Mouse (Mus musculus) limb, embryonic 10.5 days (tissue): ENCODE results near the gene Guca2b. TPM values are rescaled to one million over a fixed set of nuclear protein-coding genes. Genes with fewer than 3 reads are reported as not detected.
A peak's percentile ranks its signal among the peaks of the same experiment; 100 is the strongest.

Experiments
- DNase-seq: peaks from one replicate; pipeline ENCODE4 v3.0.0-alpha.2; 2017; ENCODE audit warnings: low spot score
- H3K27ac ChIP-seq: fragments of 300-500 bp; sonication (generic); 2 replicates; pipeline ENCODE4 v1.5.1; 2016; ENCODE audit warnings: mild to moderate bottlenecking
- H3K27me3 ChIP-seq: fragments of 300-500 bp; sonication (generic); 2 replicates; pipeline ENCODE4 v1.6.1; 2016; ENCODE audit warnings: low read depth, mild to moderate bottlenecking; ENCODE audit not compliant: poor library complexity, severe bottlenecking
- H3K36me3 ChIP-seq: fragments of 300-500 bp; sonication (generic); 2 replicates; pipeline ENCODE4 v1.6.1; 2016; ENCODE audit warnings: mild to moderate bottlenecking, moderate library complexity
- H3K4me1 ChIP-seq: fragments of 300-500 bp; sonication (generic); 2 replicates; pipeline ENCODE4 v1.6.1; 2016
- H3K4me3 ChIP-seq: fragments of 300-500 bp; sonication (generic); 2 replicates; pipeline ENCODE4 v1.5.1; 2016; ENCODE audit warnings: mild to moderate bottlenecking, moderate library complexity
- H3K9me3 ChIP-seq: fragments of 300-500 bp; sonication (generic); replicated peaks from 2 replicates; pipeline ENCODE4 v1.6.1; 2016; ENCODE audit warnings: mild to moderate bottlenecking
- WGBS: fragments of 180-500 bp; shearing (Covaris S2); methylation state at CpG from one replicate; pipeline ENCODE4 v1.1.7; 2016; 5-methylcytosine and 5-hydroxymethylcytosine counted together
- polyA plus RNA-seq: library from polyadenylated mRNA; unstranded; fragments of >200 nt; fragmentation: Nextera tagmentation; extraction: Ambion mirVana; gene quantifications from 2 replicates; pipeline ENCODE4 v1.2.1, GENCODE M21; 2016

Gene Guca2b
- polyA plus RNA-seq, 1 experiment from 2014 or later, result not detected

DNA sequence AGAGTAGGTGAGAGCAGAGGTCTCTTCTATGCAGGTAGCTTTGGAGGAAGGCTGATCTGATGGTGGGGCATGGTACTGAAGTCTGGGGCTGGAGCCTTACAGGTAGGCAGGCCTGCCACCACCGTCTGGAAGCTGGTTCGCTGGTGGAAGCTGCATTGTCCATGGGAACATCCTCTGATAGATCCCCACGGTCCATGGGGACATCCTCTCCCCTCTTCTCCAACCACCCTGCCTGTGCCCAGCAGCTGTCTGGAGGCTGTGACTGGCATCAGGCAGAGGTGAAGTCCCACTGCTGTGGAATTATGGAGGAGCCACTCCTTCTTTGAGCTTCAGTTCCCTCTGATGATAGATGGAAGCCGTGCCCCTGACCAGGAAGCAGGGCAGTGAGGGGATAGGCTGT, 9.8 kb upstream of the Guca2b start:
- H3K9me3 ChIP-seq, result no peaks in the 10 kb centered on the region
- no peaks in the 10 kb centered on the region for H3K27me3 ChIP-seq
- no peak overlapping the region for H3K27ac ChIP-seq
- H3K4me1 ChIP-seq, result no peaks in the 10 kb centered on the region
- H3K4me3 ChIP-seq, result no peak overlapping the region
- no peaks in the 10 kb centered on the region for H3K36me3 ChIP-seq
- DNase-seq, result no peak
- WGBS, result 82% methylated on average over 4 of the region's 4 CpGs

DNA sequence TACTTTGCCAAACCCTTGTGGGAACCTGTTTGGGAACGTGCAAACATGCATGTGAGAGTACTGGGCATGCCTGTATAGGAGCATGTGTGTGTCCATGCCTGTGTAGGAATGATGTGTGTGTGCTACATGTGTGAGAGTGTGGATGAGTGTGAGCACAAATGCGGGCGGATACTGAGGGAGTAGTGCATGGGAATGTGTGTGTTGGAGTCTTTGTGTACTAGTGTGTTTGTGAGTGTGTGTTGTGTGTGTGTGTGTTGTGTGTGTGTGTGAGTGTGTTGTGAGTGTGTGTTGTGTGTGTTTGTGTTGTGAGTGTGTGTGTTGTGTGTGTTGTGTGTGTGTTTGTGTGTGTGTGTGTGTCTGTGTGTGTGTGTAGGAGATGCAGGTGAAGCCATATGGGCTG, 9.4 kb upstream of the Guca2b start:
- Histone ChIP-seq H3K36me3 (no peaks in the 10 kb centered on the region), H3K27ac (no peak overlapping the region), H3K4me3 (no peak overlapping the region), H3K27me3 (no peaks in the 10 kb centered on the region), H3K4me1 (no peaks in the 10 kb centered on the region), H3K9me3 (no peaks in the 10 kb centered on the region)
- 88% methylated on average over 3 of the region's 3 CpGs for WGBS
- DNase-seq, result no peak

DNA sequence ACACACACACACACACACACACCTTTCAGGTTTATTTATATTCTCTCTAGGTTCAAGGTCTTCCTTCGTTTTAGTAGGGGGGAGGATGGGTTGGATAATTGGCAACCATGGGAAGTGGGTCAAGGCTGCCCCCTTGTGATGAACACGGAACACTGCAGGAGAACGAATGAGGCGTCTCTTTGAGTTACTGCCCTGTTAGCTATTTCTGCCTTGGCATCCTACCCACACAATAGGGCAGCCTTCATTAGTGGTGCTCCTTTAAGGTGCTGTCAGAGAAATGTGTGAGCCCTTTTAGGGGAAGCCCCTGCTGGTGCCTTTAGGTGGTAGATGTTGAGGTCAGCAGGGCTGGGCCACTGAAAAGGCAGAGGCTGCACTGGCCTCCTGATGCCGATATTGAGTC, 8.7 kb upstream of the Guca2b start:
- H3K36me3 ChIP-seq, result no peaks in the 10 kb centered on the region
- peak; percentile 53 for DNase-seq
- H3K27ac ChIP-seq, result no peak overlapping the region
- H3K9me3 ChIP-seq, result no peaks in the 10 kb centered on the region
- H3K4me1 ChIP-seq, result no peaks in the 10 kb centered on the region
- no peak overlapping the region for H3K4me3 ChIP-seq
- 27% methylated on average over 5 of the region's 5 CpGs for WGBS
- no peaks in the 10 kb centered on the region for H3K27me3 ChIP-seq

DNA sequence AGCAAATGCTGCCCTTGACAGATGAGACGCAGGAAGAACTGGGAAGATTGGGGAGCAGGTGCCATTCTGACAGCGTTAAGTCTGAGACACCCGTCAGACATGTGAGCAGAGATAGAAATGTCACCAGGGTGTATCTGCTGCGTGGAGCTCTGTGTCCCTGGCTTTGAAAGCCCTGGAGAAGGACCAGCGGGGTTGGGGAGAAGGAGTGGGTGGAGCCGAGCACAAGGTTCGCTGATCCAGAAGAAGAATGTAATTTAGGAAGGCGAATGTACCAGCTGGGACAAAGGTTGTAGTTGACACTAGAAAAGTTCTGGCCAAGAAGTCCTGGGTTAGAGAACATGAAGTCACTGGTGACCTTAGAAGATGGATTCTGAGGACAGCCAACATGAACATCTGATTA, 7.4 kb upstream of the Guca2b start:
- Histone ChIP-seq H3K9me3 (no peaks in the 10 kb centered on the region), H3K27me3 (no peaks in the 10 kb centered on the region), H3K4me1 (no peaks in the 10 kb centered on the region), H3K27ac (no peak overlapping the region), H3K36me3 (no peaks in the 10 kb centered on the region), H3K4me3 (no peak overlapping the region)
- 69% methylated on average over 8 of the region's 8 CpGs for WGBS
- DNase-seq, result no peak

DNA sequence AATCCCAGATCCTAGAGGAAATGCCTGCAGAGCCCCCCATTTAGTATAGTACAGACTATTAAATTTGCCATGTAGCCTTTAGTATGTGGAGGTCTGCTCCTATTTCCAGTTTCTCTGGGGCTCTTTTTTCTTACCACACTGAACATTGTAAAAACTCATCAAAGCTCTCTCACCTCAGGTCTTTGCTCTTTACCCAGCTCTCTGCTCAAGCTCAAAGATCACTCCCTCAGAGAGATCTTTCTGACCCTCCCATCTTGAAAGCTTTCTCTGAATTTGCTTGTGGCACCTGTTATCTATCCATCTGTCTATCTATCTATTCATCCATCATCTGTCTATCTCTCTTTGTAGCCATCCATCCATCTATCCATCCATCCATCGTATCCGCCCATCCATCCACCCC, 6.4 kb upstream of the Guca2b start:
- no peak overlapping the region for H3K4me3 ChIP-seq
- DNase-seq, result no peak
- H3K4me1 ChIP-seq, result no peaks in the 10 kb centered on the region
- no peaks in the 10 kb centered on the region for H3K27me3 ChIP-seq
- H3K9me3 ChIP-seq, result no peaks in the 10 kb centered on the region
- WGBS, result 87% methylated on average over 2 of the region's 2 CpGs
- H3K27ac ChIP-seq, result no peak overlapping the region
- no peaks in the 10 kb centered on the region for H3K36me3 ChIP-seq

DNA sequence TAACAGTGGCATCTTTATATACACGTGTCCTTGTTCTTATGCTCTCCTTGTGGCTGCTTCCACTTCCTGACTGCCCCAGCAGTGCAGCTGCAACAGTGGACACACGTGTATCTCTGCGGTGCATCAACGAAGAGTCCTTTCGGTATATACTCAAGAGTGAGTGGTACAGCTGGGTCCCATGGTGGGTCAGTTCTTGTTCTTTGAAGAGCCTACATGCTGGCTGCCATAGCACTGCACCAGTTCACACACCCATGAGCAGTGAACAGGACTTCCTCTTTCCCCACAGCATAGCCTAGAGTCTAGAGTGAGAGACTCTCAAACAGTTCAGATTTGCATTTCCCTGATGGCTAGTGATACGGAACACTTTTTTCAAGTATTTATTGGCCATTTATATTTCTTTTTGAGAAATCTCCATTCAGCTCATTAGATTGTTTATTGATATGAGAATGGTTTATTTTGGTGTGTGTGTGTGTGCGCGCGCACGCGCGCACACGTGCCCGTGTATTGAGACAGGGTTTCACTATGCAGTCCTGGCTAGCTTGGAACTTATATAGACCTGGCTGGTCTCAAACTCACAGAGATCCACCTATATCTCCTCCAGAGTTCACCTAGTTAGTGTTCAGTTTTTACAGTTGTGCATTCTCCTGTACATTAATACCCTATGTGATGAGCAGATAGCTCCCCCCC, 4.8 kb upstream of the Guca2b start:
- H3K4me1 ChIP-seq, result no peaks in the 10 kb centered on the region

DNA sequence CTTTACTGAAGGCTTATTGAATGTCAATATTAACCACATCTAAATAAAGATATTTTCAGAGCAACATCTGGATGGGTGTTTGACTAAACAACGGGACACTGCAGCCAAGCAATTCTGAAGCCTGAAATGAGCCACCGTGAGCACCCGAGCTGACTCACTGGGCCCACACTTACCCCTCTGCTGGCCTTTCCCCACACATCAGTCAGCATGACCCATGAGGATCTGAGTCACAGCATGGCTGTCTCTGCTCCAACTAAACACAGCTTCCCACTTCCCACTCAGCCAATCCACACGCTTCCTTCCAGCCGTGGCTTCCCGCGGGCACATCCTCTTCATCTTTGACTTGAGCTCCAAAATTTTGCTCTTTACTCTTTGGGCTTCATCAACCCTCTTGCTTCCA, 4.2 kb upstream of the Guca2b start:
- H3K4me1 ChIP-seq, result no peaks in the 10 kb centered on the region

More for the DNA sequence above, 4.8 kb upstream of the Guca2b start:
- Histone ChIP-seq H3K27me3 (no peaks in the 10 kb centered on the region), H3K9me3 (no peaks in the 10 kb centered on the region), H3K4me3 (no peak overlapping the region), H3K36me3 (no peaks in the 10 kb centered on the region), H3K27ac (no peak overlapping the region)
- no peak for DNase-seq
- 96% methylated on average over 14 of the region's 14 CpGs for WGBS

DNA sequence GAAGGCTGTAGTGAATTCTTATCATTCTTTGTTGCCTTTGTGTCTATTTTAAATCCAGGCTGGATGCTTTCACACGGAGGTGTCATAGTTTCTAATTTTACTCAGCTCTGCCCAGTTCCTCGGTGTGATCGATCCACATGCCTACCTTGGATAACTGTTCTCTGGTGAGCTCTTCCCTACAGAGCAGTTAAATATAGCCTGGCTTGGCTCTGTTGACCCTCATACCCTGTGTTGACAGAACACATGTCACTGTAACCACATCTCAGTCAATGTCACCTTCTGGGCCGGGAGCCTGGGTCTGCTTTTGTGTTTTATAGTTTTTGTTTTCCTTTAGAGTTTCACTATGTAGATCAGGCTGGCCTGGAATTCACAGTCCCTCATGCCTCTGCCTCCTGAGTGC, 3.4 kb upstream of the Guca2b start:
- H3K36me3 ChIP-seq, result no peaks in the 10 kb centered on the region
- no peaks in the 10 kb centered on the region for H3K9me3 ChIP-seq
- no peak overlapping the region for H3K27ac ChIP-seq
- no peaks in the 10 kb centered on the region for H3K27me3 ChIP-seq
- no peak overlapping the region for H3K4me3 ChIP-seq
- no peak for DNase-seq
- no peaks in the 10 kb centered on the region for H3K4me1 ChIP-seq
- WGBS, result 88% methylated on average over 4 of the region's 4 CpGs

More for the DNA sequence above, 4.2 kb upstream of the Guca2b start:
- Histone ChIP-seq H3K36me3 (no peaks in the 10 kb centered on the region), H3K27me3 (no peaks in the 10 kb centered on the region), H3K27ac (no peak overlapping the region), H3K4me3 (no peak overlapping the region), H3K9me3 (no peaks in the 10 kb centered on the region)
- DNase-seq, result no peak
- WGBS, result 90% methylated on average over 7 of the region's 7 CpGs

DNA sequence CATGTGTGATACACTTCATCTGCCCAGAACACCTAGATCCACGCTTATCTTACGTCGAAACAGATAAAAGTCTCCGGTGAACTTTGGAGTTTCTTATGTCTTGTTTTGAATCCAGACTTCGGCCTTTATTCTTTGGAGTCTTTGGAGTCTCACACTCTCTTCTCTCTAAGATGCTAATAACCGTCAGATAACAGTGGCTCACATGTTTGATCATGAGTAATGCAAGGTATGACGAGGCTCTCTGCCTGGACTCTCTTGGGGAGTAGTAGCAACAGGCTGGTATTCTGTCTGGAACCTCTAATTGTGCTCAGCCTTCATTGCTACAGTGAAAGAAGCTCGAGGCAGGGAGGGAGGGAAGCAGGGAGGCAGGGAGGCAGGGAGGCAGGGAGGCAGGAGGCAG, 1.3 kb upstream of the Guca2b start:
- WGBS, result 87% methylated on average over 8 of the region's 8 CpGs
- no peaks in the 10 kb centered on the region for H3K36me3 ChIP-seq
- no peak for DNase-seq
- no peak overlapping the region for H3K4me3 ChIP-seq
- H3K27me3 ChIP-seq, result no peaks in the 10 kb centered on the region
- H3K4me1 ChIP-seq, result no peaks in the 10 kb centered on the region
- no peaks in the 10 kb centered on the region for H3K9me3 ChIP-seq
- H3K27ac ChIP-seq, result no peak overlapping the region

DNA sequence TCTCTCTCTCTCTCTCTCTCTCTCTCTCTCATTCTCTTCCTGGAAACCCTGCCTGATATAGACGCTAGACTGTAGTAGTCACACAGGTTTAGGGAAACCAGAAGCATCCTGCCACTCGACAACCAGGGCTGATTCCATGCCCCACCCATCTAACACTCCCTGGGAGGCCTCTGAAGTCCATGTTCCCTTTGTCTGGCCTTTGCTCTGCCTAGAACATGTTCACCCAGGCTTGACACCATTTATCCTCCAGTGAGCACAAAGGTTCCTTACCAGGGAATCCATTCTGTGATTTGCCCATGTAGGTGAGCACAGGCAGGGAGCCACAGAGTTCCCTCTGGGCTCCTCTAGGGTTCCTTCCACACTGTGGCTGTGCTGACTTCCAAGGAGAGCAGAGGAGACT, 508 bp downstream of the Guca2b start:
- no peak overlapping the region for H3K27ac ChIP-seq
- no peaks in the 10 kb centered on the region for H3K36me3 ChIP-seq
- H3K4me1 ChIP-seq, result no peaks in the 10 kb centered on the region
- no peak for DNase-seq
- WGBS, result 70% methylated on average over 1 of the region's 2 CpGs
- no peaks in the 10 kb centered on the region for H3K27me3 ChIP-seq
- H3K4me3 ChIP-seq, result no peak overlapping the region
- no peaks in the 10 kb centered on the region for H3K9me3 ChIP-seq

DNA sequence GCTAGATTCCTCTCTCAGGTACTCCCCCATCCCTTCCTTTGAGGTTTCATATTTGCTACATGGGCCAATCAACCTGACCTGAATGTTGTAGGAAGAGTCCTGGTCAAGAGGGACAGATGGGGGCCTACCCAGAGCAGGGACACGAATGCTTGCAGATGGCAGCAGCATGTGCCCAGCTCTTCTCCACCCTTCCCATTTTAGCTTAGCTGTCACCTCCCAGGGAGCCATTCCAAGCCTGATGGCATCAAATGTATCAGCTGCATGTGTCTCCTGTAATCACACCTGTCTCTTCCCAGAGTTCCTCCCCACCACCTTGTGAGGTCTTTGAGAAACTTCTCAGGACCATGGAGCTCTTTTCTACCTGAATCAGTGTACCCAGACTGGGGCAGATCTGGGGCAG, 1.7 kb downstream of the Guca2b start:
- WGBS, result 91% methylated on average over 1 of the region's 1 CpGs
- no peak for DNase-seq

DNA sequence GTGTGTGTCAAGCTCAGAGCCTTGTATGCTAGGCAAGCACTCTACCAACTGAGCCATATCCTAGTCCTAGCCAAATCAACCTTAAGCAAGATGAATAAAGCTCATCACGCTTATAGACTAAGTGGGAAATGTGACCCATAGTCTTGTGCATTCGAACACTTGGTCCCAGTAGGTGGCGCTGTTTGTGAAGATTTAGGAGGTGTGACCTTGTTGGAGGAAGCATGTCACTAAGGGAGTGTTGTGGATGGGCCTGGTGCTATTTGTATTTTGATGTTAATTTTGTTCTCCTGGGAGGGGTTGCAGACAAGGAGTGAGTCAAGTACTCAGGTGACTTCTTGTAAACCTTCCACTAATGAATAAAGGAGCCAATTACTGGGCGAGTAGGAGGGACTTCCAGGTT, 16.1 kb downstream of the Guca2b start:
- Histone ChIP-seq H3K4me1 (0 out of 2 replicates have a peak, but pooled peaks cover 4% of the 10 kb centered on the region), H3K9me3 (no peaks in the 10 kb centered on the region), H3K4me3 (no peak overlapping the region), H3K27me3 (no peaks in the 10 kb centered on the region), H3K36me3 (no peaks in the 10 kb centered on the region), H3K27ac (no peak overlapping the region)
- DNase-seq, result no peak
- 81% methylated on average over 4 of the region's 4 CpGs for WGBS

More for the DNA sequence above, 1.7 kb downstream of the Guca2b start:
- peaks cover 3% of the 10 kb centered on the region; the same call in 1 of the 2 replicates for H3K9me3 ChIP-seq
- no peaks in the 10 kb centered on the region for H3K27me3 ChIP-seq
- H3K4me3 ChIP-seq, result no peak overlapping the region
- H3K36me3 ChIP-seq, result no peaks in the 10 kb centered on the region
- no peak overlapping the region for H3K27ac ChIP-seq
- no peaks in the 10 kb centered on the region for H3K4me1 ChIP-seq

DNA sequence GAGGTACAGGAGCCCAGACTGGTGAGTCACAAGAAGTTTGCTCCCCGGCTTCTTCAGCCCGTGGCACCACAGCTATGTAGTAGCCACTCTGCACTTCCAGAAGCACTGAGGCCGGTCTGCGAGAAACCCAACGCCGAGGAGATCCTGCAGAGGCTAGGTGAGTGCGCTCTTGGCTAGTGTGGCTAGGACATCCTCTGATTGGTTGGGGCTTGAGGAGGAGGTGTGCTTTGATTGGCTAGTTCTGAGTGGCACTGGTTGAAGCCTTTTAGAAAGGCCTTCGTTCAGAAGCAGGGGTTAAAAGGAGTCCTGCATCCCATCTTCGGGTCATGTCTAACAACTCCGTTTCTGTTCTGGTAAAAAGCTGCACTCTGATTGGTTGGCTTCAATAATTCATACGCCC, 20.1 kb downstream of the Guca2b start:
- no peak for DNase-seq
- H3K36me3 ChIP-seq, result no peaks in the 10 kb centered on the region
- no peak overlapping the region for H3K4me3 ChIP-seq
- H3K27ac ChIP-seq, result no peak overlapping the region
- no peaks in the 10 kb centered on the region for H3K27me3 ChIP-seq
- peaks cover 13% of the 10 kb centered on the region; the same call in 1 of the 2 replicates for H3K4me1 ChIP-seq
- H3K9me3 ChIP-seq, result no peaks in the 10 kb centered on the region
- WGBS, result 62% methylated on average over 11 of the region's 11 CpGs

DNA sequence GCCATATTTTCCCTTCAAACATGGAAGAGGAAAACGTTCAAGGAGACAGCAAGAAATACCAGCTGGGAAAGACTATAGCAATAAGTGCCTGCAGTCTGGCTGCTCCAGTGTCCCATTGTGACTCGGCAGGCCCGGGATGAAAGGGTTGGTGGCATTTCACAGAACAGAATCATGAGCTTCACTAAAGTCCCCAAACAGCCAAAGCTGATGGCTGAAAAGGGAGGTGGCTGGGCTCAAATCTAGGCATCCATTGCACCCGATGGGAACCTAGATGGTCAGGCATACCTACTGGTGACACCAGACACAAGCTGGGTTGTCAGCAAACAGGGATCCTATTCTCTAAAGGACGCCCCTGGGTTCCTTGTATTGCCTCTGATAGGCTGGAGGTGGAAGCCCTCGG, 20.8 kb downstream of the Guca2b start:
- Histone ChIP-seq H3K36me3 (0 out of 2 replicates have a peak, but pooled peaks cover 3% of the 10 kb centered on the region), H3K4me3 (no peak overlapping the region), H3K4me1 (peaks cover 20% of the 10 kb centered on the region), H3K27ac (no peak overlapping the region), H3K9me3 (no peaks in the 10 kb centered on the region), H3K27me3 (no peaks in the 10 kb centered on the region)
- DNase-seq, result no peak
- 91% methylated on average over 6 of the region's 6 CpGs for WGBS
